Mouse (Mus musculus) midbrain, postnatal 0 days (tissue): ENCODE measurements around the gene Cdk9. TPM values are rescaled to one million over a fixed set of nuclear protein-coding genes. Genes with fewer than 3 reads are reported as not detected.

Experiments used
- ATAC-seq: fragments of 200-750 bp; cut with Nextera tagmentation; 2 replicates; pipeline ENCODE4 v1.8.0; 2017; ENCODE audit warnings: moderate number of reproducible peaks, mild to moderate bottlenecking, moderate TSS enrichment, moderate library complexity; ENCODE audit not compliant: low FRiP score
- DNase-seq: peaks from one replicate; pipeline ENCODE4 v3.0.0-alpha.2; 2015; ENCODE audit warnings: low spot score
- H3K27ac ChIP-seq: fragments of 300-500 bp; sonication (generic); 2 replicates; pipeline ENCODE4 v1.5.1; 2014; ENCODE audit warnings: low read depth, mild to moderate bottlenecking, low read length, mixed read lengths
- H3K27me3 ChIP-seq: fragments of 300-500 bp; sonication (generic); 2 replicates; pipeline ENCODE4 v1.6.1; 2014; ENCODE audit warnings: low read length, control low read depth, mixed read lengths; ENCODE audit not compliant: insufficient read depth
- H3K36me3 ChIP-seq: fragments of 300-500 bp; sonication (generic); 2 replicates; pipeline ENCODE4 v1.6.1; 2014; ENCODE audit warnings: low read length, control low read depth, mixed read lengths; ENCODE audit not compliant: insufficient read depth
- H3K4me1 ChIP-seq: fragments of 300-500 bp; sonication (generic); 2 replicates; pipeline ENCODE4 v1.6.1; 2014; ENCODE audit warnings: mild to moderate bottlenecking, control low read depth, antibody characterized with exemption, low read length, mixed read lengths; ENCODE audit not compliant: insufficient read depth
- H3K4me2 ChIP-seq: fragments of 300-500 bp; sonication (generic); 2 replicates; pipeline ENCODE4 v1.6.1; 2014; ENCODE audit warnings: low read depth, mild to moderate bottlenecking, low read length, mixed read lengths; ENCODE audit not compliant: poor library complexity, severe bottlenecking
- H3K4me3 ChIP-seq: fragments of 300-500 bp; sonication (generic); 2 replicates; pipeline ENCODE4 v1.5.1; 2014; ENCODE audit warnings: low read depth, mild to moderate bottlenecking, low read length, moderate library complexity
- H3K9ac ChIP-seq: fragments of 300-500 bp; sonication (generic); replicated peaks from 2 replicates; pipeline ENCODE4 v1.6.1; 2014; ENCODE audit warnings: mild to moderate bottlenecking, low read length, moderate library complexity, mixed read lengths; ENCODE audit not compliant: poor library complexity, severe bottlenecking
- H3K9me3 ChIP-seq: fragments of 300-500 bp; sonication (generic); 2 replicates; pipeline ENCODE4 v1.6.1; 2016; ENCODE audit warnings: low read length, control low read depth
- CTCF ChIP-seq: IDR thresholded peaks from 2 replicates; pipeline ENCODE4 v1.5.1; 2016; ENCODE audit warnings: antibody characterized with exemption, mild to moderate bottlenecking
- WGBS: fragments of 180-500 bp; shearing (Covaris S2); extraction: QIAGEN DNeasy Blood & Tissue Kit; methylation state at CpG from one replicate; pipeline ENCODE4 v1.1.7; 2014; 5-methylcytosine and 5-hydroxymethylcytosine counted together
- polyA plus RNA-seq: library from polyadenylated mRNA; unstranded; fragments of >200 nt; fragmentation: Nextera tagmentation; extraction: Ambion mirVana; gene quantifications from 2 replicates; pipeline ENCODE4 v1.2.1, GENCODE M21; 2015
- total RNA-seq: library from RNA; depleted of rRNA; stranded (reverse); fragments of >200 nt; gene quantifications from 2 replicates; pipeline ENCODE4 v1.2.3, GENCODE M21; 2014

The Cdk9 gene
- total and polyA plus RNA-seq, 2 experiments from 2014 or later, result 59.4 to 88.1 TPM

GRCm38 (mm10) chr2:32711301-32712056, 1.4 kb downstream of the Cdk9 start:
- no peaks in the 10 kb centered on the region for H3K27me3 ChIP-seq
- H3K36me3 ChIP-seq, result peaks cover 33% of the 10 kb centered on the region
- H3K9me3 ChIP-seq, result no peaks in the 10 kb centered on the region
- H3K9ac ChIP-seq, result peak overlapping the region; percentile 86; the same call in 1 of the 2 replicates
- H3K4me1 ChIP-seq, result peaks cover 8% of the 10 kb centered on the region; the same call in 1 of the 2 replicates
- peak; percentile 27; the same call in 1 of the 2 replicates for TF ChIP-seq CTCF
- H3K27ac ChIP-seq, result 0 out of 2 replicates have a peak overlapping the region, but pooled peaks have one; percentile 92
- peak overlapping the region; percentile 90 for H3K4me3 ChIP-seq
- ATAC-seq (no peak), DNase-seq (no peak)
- WGBS, result 30% methylated on average over 9 of the region's 9 CpGs
- peak overlapping the region; percentile 97 for H3K4me2 ChIP-seq

- Histone ChIP-seq H3K36me3 (peaks cover 41% of the 10 kb centered on the region), H3K9ac (no peak overlapping the region), H3K4me3 (no peak overlapping the region), H3K4me2 (no peak overlapping the region), H3K9me3 (no peaks in the 10 kb centered on the region), H3K4me1 (peaks cover 8% of the 10 kb centered on the region; the same call in 1 of the 2 replicates), H3K27me3 (no peaks in the 10 kb centered on the region), H3K27ac (no peak overlapping the region)
- ATAC-seq, result no peak
- DNase-seq, result no peak
- 83% methylated on average over 5 of the region's 5 CpGs for WGBS
- no peak for TF ChIP-seq CTCF
Measured at GRCm38 (mm10) chr2:32710425-32710824, 2.5 kb downstream of the Cdk9 start.

- no peak for TF ChIP-seq CTCF
- peaks cover 47% of the 10 kb centered on the region for H3K36me3 ChIP-seq
- DNase-seq (no peak), ATAC-seq (no peak)
- no peaks in the 10 kb centered on the region for H3K27me3 ChIP-seq
- H3K9me3 ChIP-seq, result no peaks in the 10 kb centered on the region
- H3K4me1 ChIP-seq, result peaks cover 8% of the 10 kb centered on the region; the same call in 1 of the 2 replicates
- H3K9ac ChIP-seq, result no peak overlapping the region
- H3K27ac ChIP-seq, result no peak overlapping the region
- no peak overlapping the region for H3K4me3 ChIP-seq
- H3K4me2 ChIP-seq, result no peak overlapping the region
- WGBS, result 92% methylated on average over 20 of the region's 20 CpGs
Measured at GRCm38 (mm10) chr2:32709521-32710137, 3.2 kb downstream of the Cdk9 start.

GRCm38 (mm10) chr2:32708643-32709042, 4.2 kb downstream of the Cdk9 start:
- no peaks in the 10 kb centered on the region for H3K27me3 ChIP-seq
- ATAC-seq (no peak), DNase-seq (peak; percentile 72)
- no peak overlapping the region for H3K4me3 ChIP-seq
- no peak overlapping the region for H3K4me2 ChIP-seq
- 43% methylated on average over 3 of the region's 3 CpGs for WGBS
- no peak overlapping the region for H3K27ac ChIP-seq
- peaks cover 5% of the 10 kb centered on the region; the same call in 1 of the 2 replicates for H3K4me1 ChIP-seq
- TF ChIP-seq CTCF, result peak; percentile 87
- no peak overlapping the region for H3K9ac ChIP-seq
- no peaks in the 10 kb centered on the region for H3K9me3 ChIP-seq
- H3K36me3 ChIP-seq, result peaks cover 50% of the 10 kb centered on the region

GRCm38 (mm10) chr2:32706971-32707370, 5.9 kb downstream of the Cdk9 start:
- 93% methylated on average over 6 of the region's 6 CpGs for WGBS
- Histone ChIP-seq H3K27me3 (no peaks in the 10 kb centered on the region), H3K4me3 (no peak overlapping the region), H3K9me3 (no peaks in the 10 kb centered on the region), H3K4me1 (peaks cover 5% of the 10 kb centered on the region; the same call in 1 of the 2 replicates), H3K27ac (no peak overlapping the region), H3K36me3 (peaks cover 61% of the 10 kb centered on the region), H3K4me2 (no peak overlapping the region), H3K9ac (no peak overlapping the region)
- no peak for TF ChIP-seq CTCF
- no peak for ATAC-seq
- no peak for DNase-seq

- H3K27ac ChIP-seq, result no peak overlapping the region
- H3K9ac ChIP-seq, result no peak overlapping the region
- DNase-seq (no peak), ATAC-seq (no peak)
- no peak for TF ChIP-seq CTCF
- peaks cover 53% of the 10 kb centered on the region for H3K36me3 ChIP-seq
- H3K27me3 ChIP-seq, result no peaks in the 10 kb centered on the region
- H3K4me1 ChIP-seq, result no peaks in the 10 kb centered on the region
- whole genome bisulfite sequencing, result 88% methylated on average over 7 of the region's 7 CpGs
- H3K9me3 ChIP-seq, result no peaks in the 10 kb centered on the region
- no peak overlapping the region for H3K4me2 ChIP-seq
- no peak overlapping the region for H3K4me3 ChIP-seq
Measured at GRCm38 (mm10) chr2:32705018-32705417, 7.9 kb downstream of the Cdk9 start.
